Mouse (Mus musculus) CD4-positive helper T cell, adult 2 months (primary cell): ENCODE results near the gene Eml1.

ENCODE experiments used
- DNase-seq: peaks from one replicate; pipeline ENCODE4 v3.0.0-alpha.2; 2012; ENCODE audit warnings: low read depth, missing footprints, low spot score

Eml1 gene

GRCm38 (mm10) chr12:108370596-108371428 lies at the start of gene Eml1:
Gene Eml1, plus strand, starts transcription at chr12:108370957.
- DNase-seq, result no peak

GRCm38 (mm10) chr12:108326401-108326800 lies 44.4 kb upstream of the Eml1 start:
- no peak for DNase-seq

DNA sequence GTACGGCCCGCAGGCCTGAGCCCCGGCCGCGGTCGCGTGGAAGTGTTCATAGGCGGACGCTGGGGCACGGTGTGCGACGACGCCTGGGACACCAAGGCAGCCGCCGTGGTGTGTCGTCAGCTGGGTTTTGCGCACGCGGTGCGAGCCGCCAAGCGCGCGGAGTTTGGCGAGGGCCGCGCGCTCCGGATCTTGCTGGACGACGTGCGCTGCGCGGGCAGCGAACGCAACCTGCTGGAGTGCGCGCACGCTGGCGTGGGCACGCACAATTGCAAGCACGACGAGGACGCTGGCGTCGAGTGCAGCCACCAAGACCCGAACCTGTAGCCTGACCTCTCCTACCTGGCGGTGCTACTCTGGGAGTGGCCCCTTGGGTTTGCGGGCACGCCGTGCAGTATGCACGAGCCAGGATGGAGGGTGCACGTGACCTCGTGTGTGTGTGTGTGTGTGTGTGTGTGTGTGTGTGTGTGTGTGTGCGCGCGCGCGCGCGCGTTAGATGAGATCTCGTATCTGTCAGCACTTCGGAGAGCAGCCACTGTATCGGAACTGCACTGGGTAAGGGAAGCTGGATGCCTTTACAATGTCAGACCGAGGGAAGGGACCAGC lies 42.8 kb upstream of the Eml1 start:
- DNase-seq, result peak; percentile 5

DNA sequence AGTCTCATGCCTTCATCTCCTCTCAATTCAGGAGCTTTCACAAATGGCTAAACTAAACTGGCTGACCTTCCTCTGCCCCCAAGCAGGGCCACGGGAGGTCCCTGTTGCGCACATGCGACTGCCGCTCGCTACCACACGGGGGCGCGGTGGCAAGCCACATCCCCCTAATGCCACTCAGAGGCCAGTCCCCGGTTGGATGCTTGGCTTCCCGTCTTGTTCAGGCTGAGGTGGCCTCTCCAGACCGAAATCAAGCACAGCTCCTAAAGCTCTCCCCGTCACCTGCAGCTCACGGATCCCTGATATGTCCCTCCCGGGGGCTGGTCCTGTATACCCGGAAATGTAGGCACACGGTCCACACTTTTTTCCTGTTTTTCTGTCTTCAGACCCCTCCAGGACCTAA lies 37.7 kb upstream of the Eml1 start:
- DNase-seq, result peak; percentile 69

GRCm38 (mm10) chr12:108333481-108333882 lies 37.3 kb upstream of the Eml1 start:
- no peak for DNase-seq

DNA sequence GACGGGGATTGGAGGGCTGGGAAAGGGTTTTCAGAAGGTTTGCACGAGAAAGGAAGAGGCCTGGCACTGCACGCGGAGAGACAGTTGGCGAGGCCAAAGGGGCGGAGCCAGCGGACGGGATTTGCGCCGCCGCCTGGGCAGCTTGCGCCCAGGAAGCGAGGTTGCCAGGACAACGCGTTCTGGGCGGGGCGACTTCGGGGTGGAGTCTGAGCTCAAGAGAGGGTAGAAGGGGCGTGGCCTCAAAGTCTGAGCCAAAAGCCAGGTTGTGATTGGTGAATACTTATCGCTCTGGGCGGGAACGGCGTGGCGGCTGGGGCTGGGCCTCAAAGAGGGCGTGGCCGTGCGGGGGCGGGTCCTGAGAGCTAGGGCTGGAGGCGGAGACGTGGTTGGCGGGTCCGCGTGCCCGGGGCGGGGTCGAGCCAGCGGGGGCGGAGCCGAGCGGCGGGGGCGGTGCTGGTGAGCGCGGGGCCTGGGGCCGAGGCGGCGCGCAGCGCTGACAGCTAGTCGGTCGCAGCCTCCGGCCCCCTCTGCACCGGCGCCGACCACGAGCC lies 36.8 kb upstream of the Eml1 start, which contains the start of gene Cyp46a1:
Gene Cyp46a1, plus strand, starts transcription at position 487 of the 551 bp plus-strand sequence.
- DNase-seq, result peak; percentile 93

- no peak for DNase-seq
Measured at GRCm38 (mm10) chr12:108334529-108334928, 36.2 kb upstream of the Eml1 start.

DNA sequence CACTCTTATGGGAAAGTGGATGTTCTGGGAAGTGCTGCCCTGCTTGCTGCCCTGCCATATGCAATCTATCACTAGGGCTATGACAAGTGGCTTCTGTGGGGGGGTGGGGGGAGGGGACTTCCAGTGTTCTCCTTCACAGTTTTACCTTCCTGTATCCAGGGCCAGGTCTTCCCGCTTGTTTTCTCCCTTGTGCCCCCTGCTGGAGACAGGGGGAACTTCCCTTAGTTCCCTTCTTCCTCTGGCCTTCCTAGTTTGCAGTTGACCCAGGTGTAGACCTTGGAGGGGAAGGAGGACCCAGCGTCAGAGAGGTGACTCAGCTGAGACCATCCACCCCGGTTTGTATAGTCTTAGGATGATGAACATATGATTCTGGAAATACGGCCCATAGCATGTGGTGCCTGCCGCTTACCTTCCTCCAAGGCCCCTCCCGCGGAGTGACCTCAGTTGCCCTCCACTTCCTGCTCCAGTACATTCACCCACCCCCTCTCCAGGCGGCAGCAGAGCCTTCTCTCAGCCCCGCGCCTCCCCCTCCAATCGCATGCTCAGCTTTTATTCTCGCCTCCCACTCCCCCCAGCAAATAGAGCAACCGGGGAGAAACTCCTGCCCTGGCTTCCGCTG lies 32.1 kb upstream of the Eml1 start:
- peak; percentile 42 for DNase-seq

DNA sequence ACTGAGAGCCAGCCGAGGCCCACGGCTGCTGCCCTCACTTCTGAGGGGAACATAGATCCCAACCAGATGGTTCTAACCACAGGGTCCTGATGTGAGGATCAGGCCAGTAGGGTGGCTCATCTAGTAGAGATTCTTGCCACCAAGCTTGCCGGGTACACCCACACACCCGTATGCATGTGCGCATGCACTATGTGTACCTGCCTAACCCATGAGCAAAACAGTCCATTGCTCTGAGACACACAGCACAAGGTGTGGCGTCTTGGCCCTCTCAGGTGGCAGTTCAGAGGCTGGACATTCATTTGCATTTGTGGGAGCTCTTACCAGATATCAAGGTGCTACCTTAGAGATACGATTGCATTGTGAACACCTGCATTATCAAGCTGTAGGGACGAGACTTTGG lies 22.6 kb upstream of the Eml1 start:
- DNase-seq, result no peak

DNA sequence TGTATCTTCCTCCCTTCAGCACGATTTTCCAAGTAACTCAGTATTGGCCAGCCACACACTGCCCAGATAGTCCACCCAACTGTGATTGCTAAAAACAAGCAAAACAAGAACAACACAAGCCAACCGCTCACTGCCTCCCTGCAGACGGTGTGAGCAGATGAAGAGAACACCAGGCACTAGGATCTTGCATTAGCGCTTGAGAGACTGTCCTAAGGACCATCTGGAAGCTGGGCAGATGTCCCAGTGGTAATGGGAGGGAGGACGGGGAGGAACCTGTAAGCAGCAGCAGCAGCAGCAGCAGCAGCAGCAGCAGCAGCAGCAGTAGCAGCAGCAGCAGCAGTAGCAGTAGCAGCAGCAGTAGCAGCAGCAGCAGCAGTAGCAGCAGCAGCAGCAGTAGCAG lies 21.7 kb upstream of the Eml1 start:
- DNase-seq, result no peak

GRCm38 (mm10) chr12:108350931-108351330 lies 19.8 kb upstream of the Eml1 start:
- no peak for DNase-seq

GRCm38 (mm10) chr12:108352371-108353136 lies 18.2 kb upstream of the Eml1 start:
- DNase-seq, result no peak

DNA sequence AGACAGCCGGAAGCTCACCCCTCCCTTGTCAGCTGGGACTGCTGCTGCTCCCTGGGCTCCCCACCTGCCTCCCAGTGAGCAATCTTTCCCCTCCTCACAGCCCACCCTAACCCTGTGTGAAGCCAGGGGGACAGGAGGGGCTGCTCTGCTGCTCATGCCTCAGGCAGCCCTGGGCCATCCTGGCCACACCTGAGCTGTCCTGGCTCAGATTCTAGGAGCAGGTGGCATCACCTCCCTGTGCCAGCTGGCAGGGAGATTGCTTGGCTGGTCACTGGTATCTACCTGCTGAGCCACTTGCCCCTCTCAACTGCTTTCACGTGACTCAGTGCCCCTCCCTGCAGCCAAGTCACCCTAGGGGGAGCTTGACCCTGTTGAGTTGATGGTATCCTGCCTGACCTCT lies 16.5 kb upstream of the Eml1 start:
- no peak for DNase-seq

- no peak for DNase-seq
Measured at GRCm38 (mm10) chr12:108355271-108355670, 15.5 kb upstream of the Eml1 start.

DNA sequence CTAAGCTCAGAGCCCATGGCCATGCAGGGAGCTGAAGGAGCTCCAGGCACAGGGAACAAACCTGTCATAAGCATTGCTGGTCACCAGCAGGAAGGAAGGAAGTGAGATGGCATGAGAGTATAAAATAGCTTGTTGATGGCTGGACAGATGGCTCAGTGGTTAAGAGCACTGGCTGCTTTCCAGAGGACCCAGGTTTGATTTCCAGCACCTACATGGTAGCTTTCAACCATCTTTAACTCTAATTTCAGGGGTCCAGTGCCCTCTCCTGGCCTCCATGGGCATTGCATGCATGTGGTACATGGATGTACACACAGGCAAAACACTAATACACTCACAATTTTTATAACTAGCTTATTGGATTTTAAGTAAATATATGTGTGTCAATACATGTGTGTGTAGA lies 14.8 kb upstream of the Eml1 start:
- no peak for DNase-seq

GRCm38 (mm10) chr12:108363796-108364195 lies 7.0 kb upstream of the Eml1 start:
- DNase-seq, result peak; percentile 28

DNA sequence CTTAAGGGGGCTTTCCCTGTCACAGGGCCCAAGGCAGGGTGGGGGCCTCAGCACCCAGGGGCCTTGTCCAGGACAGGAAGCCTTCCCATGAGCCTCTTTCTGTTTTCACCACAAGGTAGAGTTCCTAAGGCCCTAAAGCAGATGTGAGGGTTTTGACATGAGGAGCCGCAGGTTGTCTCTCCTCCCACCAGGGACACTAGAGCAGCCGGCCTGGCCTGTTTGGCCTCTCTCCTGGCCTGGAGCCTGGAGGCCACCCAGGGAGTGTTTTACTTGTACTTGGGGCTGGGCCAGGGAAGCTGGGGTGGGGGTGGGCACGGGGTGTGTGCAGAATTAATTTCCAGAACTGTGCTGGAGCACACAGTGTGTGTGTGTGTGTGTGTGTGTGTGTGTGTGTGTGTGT lies 5.4 kb upstream of the Eml1 start:
- DNase-seq, result no peak

GRCm38 (mm10) chr12:108365868-108366267 lies 4.9 kb upstream of the Eml1 start:
- DNase-seq, result no peak

GRCm38 (mm10) chr12:108367909-108368308 lies 2.8 kb upstream of the Eml1 start:
- no peak for DNase-seq

DNA sequence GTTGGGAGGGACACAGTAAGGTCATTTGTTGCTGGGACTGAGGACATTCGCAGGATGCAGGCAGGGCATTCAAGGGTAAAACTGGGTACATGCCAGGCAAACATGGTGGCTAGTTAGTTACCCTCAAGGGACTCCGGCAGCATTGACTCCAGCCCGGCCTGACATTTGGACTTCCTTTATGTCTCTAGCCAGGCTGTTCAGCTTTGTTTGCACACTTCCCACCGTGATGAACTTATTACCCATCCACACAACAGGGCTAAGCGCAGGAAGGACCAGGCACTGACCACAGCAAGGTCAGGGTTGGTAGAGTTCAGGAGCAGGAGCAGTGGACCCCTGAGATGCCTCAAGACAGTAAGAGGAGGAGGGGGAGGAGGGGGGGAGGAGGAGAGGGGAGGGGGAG lies 1.8 kb upstream of the Eml1 start:
- no peak for DNase-seq

- no peak for DNase-seq
Measured at GRCm38 (mm10) chr12:108371429-108371765, 640 bp downstream of the Eml1 start.

DNA sequence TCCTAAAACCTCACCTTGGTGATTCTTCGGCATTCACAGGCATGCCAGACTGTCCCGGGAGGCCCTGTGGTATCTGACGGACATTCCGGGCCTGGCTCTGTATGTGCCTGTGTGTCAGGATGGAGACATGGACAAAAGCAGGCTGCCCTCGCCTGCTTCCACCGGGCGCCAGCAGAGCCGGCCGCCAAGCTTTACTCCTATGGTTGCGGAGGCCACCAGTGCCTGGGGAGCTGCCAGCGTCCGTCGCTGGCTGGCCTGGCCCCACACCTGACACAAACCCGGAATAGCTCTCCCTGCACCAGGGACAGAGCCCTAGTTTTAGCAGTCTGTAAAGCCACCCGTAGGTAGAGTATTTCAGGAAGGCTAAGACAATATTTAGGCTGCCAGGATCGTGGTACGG lies 1.5 kb downstream of the Eml1 start:
- DNase-seq, result no peak
